Mouse (Mus musculus) stomach, embryonic 16.5 days (tissue): ENCODE results near the gene Gm10334. TPM values are rescaled to one million over a fixed set of nuclear protein-coding genes. Genes with fewer than 3 reads are reported as not detected.
"Not testable (repeated sequence)": the region's sequence is repeated elsewhere in the genome, so short reads cannot be mapped to it uniquely, and the experiment has no call there.

Source experiments
- ATAC-seq: fragments of 200-750 bp; cut with Nextera tagmentation; 2 replicates; pipeline ENCODE4 v1.8.0; 2017; ENCODE audit warnings: moderate number of reproducible peaks, moderate TSS enrichment; ENCODE audit not compliant: insufficient read depth, low FRiP score
- H3K27ac ChIP-seq: fragments of 300-500 bp; sonication (generic); 2 replicates; pipeline ENCODE4 v1.5.1; 2014; ENCODE audit warnings: low read length
- H3K27me3 ChIP-seq: fragments of 300-500 bp; sonication (generic); 2 replicates; pipeline ENCODE4 v1.6.1; 2014; ENCODE audit warnings: low read length, control low read depth, mixed read lengths; ENCODE audit not compliant: control insufficient read depth, insufficient read depth
- H3K36me3 ChIP-seq: fragments of 300-500 bp; sonication (generic); 2 replicates; pipeline ENCODE4 v1.6.1; 2014; ENCODE audit warnings: low read length; ENCODE audit not compliant: control insufficient read depth, insufficient read depth
- H3K4me1 ChIP-seq: fragments of 300-500 bp; sonication (generic); 2 replicates; pipeline ENCODE4 v1.6.1; 2014; ENCODE audit warnings: low read length, control low read depth, mixed read lengths; ENCODE audit not compliant: control insufficient read depth, insufficient read depth
- H3K4me2 ChIP-seq: fragments of 300-500 bp; sonication (generic); 2 replicates; pipeline ENCODE4 v1.6.1; 2014; ENCODE audit warnings: low read depth, low read length, mixed read lengths
- H3K4me3 ChIP-seq: fragments of 300-500 bp; sonication (generic); replicated peaks from 2 replicates; pipeline ENCODE4 v1.5.1; 2014; ENCODE audit warnings: mild to moderate bottlenecking, low read length
- H3K9ac ChIP-seq: fragments of 300-500 bp; sonication (generic); 2 replicates; pipeline ENCODE4 v1.6.1; 2014; ENCODE audit warnings: low read length
- H3K9me3 ChIP-seq: fragments of 300-500 bp; sonication (generic); replicated peaks from 2 replicates; pipeline ENCODE4 v1.6.1; 2016; ENCODE audit warnings: low read length, control low read depth; ENCODE audit not compliant: control insufficient read depth
- WGBS: fragments of 180-500 bp; shearing (Covaris S2); extraction: QIAGEN DNeasy Blood & Tissue Kit; methylation state at CpG from one replicate; pipeline ENCODE4 v1.1.7; 2014; 5-methylcytosine and 5-hydroxymethylcytosine counted together
- polyA plus RNA-seq: library from polyadenylated mRNA; unstranded; fragments of >200 nt; fragmentation: Nextera tagmentation; extraction: Ambion mirVana; gene quantifications from 2 replicates; pipeline ENCODE4 v1.2.1, GENCODE M21; 2015

Gm10334 gene
- polyA plus RNA-seq: 114 and 181 TPM in 2 replicates

DNA sequence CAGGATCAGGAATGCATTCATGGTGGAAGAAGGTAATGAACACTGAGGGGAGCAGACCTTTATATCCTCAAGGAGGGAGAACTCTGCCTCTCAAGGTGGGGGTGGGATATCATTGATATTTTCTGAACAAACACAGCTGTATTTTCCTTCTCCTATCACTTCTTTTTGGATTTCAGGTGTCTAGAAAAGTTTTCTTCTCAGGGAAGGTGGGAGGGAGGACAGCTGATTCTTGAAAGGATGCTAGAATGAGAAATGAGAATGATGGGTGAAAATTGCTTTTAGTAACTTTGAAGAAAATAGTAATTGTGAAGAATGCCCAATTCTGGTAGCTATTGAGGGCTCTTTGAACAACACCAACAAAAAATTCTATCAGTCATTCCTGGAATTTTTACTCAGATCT is at the start of gene Gm10334:
TSS of gene Gm10334 (minus strand) at position 101 of the 400 bp plus-strand sequence.
- not testable (repeated sequence) for H3K4me3 ChIP-seq, H3K27ac ChIP-seq, H3K9ac ChIP-seq, ATAC-seq, H3K4me2 ChIP-seq, H3K9me3 ChIP-seq, H3K36me3 ChIP-seq, H3K4me1 ChIP-seq, H3K27me3 ChIP-seq

DNA sequence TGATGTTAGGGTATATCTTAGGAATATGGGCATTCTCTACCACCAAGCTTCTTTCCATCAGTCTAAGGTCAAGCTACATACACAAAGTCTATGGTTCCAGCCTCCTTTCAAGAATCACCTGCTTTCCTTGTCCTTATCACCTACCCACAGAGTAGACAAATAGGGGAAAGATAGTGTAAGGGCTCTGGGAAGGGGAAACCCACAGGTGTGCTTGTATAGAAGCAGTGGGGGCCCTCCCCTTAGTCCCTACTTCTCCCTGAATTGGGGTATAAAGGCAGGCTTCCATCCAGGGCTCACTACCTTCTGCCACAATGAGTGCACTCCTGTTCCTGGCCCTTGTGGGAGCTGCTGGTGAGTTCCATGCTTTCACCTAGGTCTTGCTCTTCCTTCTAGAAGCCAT is 12.7 kb upstream of the Gm10334 start, which contains the start of gene Prss1:
TSS of gene Prss1 (plus strand) at position 301 of the 400 bp plus-strand sequence.
- not testable (repeated sequence) for H3K4me2 ChIP-seq, H3K4me1 ChIP-seq, H3K9ac ChIP-seq, H3K27ac ChIP-seq, ATAC-seq, H3K36me3 ChIP-seq, H3K9me3 ChIP-seq, H3K4me3 ChIP-seq, H3K27me3 ChIP-seq

GRCm38 (mm10) chr6:41442261-41442660 is 3.7 kb downstream of the Gm10334 start:
- not testable (repeated sequence) for H3K4me2 ChIP-seq, H3K9me3 ChIP-seq, ATAC-seq, H3K4me3 ChIP-seq, H3K4me1 ChIP-seq, H3K9ac ChIP-seq, H3K27ac ChIP-seq, H3K27me3 ChIP-seq, H3K36me3 ChIP-seq
- WGBS: 92% methylated on average over 1 of the region's 2 CpGs

Other genes with a start within 250 kb of the Gm10334 start
- gene Try4, start 143.9 kb downstream of the Gm10334 start, polyA plus RNA-seq: 31.0 and 60.1 TPM in 2 replicates
- 243 and 344 TPM in 2 replicates for gene Try5, start 129.3 kb downstream of the Gm10334 start, polyA plus RNA-seq
- gene Try10, start 92.0 kb downstream of the Gm10334 start, polyA plus RNA-seq: 295 and 322 TPM in 2 replicates
- gene Prss3, start 68.5 kb downstream of the Gm10334 start, polyA plus RNA-seq: 144 and 188 TPM in 2 replicates
- 130 and 164 TPM in 2 replicates for gene Gm5771, start 53.8 kb downstream of the Gm10334 start, polyA plus RNA-seq
- 456 and 532 TPM in 2 replicates for gene Prss1, start 12.8 kb upstream of the Gm10334 start, polyA plus RNA-seq
- 197 and 293 TPM in 2 replicates for gene Prss2, start 75.6 kb upstream of the Gm10334 start, polyA plus RNA-seq
- gene Ephb6, start 159.3 kb upstream of the Gm10334 start, polyA plus RNA-seq: 11.0 and 11.7 TPM in 2 replicates
- gene Trpv6, start 190.3 kb upstream of the Gm10334 start, polyA plus RNA-seq: 10.0 and 10.9 TPM in 2 replicates
- gene Trpv5, start 234.6 kb upstream of the Gm10334 start, polyA plus RNA-seq: 0.06 TPM in 1 of 2 replicates, not detected in the other
- gene Llcfc1, start 238.3 kb upstream of the Gm10334 start, polyA plus RNA-seq: 0.57 and 0.65 TPM in 2 replicates